Mouse (Mus musculus) cerebellum, postnatal 10 days (tissue): ENCODE measurements around the gene Dock6.
A peak's percentile ranks its signal among the peaks of the same experiment; 100 is the strongest.
"Not testable (repeated sequence)": the region's sequence is repeated elsewhere in the genome, so short reads cannot be mapped to it uniquely, and the experiment has no call there.

Experiments used
- DNase-seq, 2 experiments: peaks; one replicate each; pipeline ENCODE4 v3.0.0; 2021; ENCODE audit warnings: mixed read lengths in 2 of 2

Gene Dock6

DNA sequence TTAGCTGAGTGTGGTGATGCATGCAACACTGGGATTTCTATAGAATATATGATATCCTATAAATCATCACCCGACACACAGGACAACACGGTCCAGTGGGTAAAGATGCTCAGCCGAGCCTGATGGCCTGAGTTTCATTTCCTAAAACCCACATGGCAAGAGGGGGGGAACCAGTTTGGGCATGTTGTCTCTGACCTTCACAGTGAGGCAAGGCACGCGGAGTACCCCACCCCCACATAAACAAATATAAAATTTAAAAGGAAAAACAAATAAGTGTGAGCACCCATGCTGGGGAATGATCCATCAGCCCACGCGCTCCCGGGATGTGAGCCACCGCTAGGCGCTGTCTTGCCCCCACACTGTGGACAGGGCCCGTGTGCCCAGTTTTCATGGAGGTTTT lies 45.5 kb downstream of the Dock6 start:
- DNase-seq, result no peak

DNA sequence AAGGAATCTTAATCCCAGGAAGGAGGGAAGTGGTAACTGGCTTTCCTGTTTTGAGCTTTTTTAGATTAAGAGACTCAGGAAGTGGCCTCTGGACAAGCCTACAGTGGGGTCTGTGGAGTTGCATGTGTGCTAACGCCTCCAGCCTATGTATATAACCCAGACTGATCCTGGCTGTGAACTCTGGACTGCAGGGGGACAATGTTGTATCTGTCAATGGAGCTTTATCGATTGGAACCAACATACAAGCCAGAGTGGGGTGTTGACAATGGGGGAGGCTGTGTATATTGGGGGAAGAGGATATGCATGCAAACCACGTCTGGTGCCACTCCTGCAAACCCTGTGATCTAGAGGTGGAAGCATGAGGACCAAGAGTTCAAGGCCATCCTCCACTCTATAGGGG lies 46.1 kb downstream of the Dock6 start:
- no peak for DNase-seq

DNA sequence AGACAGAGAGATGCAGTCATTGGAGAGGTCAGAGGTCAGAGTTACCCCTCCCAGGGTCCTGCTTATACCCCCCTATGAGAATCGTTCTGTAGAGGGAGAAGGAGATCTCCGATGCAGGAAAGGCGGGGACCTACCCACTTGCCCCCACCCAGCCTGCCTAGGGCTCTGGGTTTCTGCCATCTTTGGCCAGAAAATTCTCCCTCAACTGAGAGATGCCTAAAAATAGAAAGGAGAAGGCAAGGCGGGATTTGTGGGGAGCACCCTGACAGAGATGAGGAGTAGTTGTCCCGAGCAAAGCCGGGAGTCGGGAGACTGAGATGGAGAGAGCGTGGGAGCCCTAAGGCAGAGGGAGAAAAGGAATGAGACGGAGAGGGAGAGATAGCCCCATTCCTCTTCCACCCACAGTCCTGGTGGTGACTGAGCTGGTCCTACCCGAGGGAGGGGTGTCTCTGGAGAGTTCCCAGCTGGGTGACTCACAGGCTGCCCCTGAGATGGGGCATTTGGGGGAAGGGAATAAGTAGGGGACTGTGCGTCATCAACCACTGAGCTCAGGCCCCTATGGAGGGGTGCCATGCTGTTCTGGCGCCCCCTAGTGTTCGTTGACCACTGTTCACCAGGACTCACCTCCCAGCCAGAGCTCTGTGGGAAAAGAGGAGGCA lies 48.3 kb downstream of the Dock6 start:
- DNase-seq, result peak; percentile 91 to 92

DNA sequence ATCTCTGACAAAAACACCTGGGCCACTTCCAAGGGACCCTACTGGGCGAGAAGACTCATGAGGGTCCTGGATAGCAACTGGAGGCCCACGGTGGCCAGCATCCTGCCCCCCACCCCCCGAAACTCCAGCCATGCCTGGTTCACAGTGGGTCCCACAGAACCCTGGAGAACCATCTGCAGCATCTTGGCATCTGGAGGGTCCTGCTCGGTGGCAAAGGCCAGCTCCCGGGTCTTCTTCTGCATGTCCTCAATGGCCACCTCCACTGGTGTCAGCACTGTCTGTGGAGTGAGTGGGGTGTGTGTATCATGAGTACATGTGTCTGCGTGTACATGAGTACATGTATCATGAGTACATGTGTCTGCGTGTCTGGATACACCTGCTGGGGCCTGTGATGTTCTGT lies 50.8 kb downstream of the Dock6 start:
- no peak for DNase-seq

DNA sequence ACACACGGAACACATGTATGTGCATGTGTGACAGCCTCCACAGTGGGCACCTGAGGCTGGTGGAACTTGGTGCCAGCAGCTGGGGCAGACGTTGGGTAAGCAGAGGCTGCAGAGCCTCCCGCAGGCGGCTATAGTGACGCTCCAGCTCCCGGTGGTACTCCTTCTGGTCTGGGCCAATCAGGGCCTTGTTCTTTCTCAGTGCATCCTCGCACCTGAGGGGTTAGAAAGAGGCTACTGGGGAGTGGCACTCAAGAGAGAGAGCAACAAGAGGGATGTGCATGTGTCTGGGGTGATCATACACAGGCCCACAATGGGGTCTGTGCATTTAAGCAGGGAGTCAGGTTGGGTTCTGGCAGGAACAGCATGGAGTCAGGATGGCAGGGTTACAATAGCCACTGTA lies 51.3 kb downstream of the Dock6 start:
- no peak for DNase-seq

DNA sequence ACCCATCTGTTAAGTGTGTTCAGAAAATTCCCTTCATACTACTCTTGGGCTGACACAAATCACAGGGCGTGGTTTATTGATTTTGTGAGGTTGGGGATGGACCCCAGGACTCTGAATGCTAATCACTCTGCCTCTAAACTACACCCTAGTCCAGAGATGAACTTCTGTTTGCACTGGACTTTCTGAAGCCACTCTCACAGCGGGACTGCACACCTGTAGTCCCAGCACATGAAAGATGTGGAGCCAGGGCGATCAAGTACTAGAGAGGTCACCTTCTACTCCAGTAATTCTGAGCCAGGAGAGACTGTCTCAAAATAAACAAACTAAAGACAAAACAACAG lies 53.5 kb downstream of the Dock6 start:
- no peak for DNase-seq

- peak; percentile 81 to 82 for DNase-seq
Observed at GRCm38 (mm10) chr9:21798345-21799009, 54.0 kb downstream of the Dock6 start, which contains the start of gene Kank2. TSS of gene Kank2 (minus strand) at chr9:21798744.

DNA sequence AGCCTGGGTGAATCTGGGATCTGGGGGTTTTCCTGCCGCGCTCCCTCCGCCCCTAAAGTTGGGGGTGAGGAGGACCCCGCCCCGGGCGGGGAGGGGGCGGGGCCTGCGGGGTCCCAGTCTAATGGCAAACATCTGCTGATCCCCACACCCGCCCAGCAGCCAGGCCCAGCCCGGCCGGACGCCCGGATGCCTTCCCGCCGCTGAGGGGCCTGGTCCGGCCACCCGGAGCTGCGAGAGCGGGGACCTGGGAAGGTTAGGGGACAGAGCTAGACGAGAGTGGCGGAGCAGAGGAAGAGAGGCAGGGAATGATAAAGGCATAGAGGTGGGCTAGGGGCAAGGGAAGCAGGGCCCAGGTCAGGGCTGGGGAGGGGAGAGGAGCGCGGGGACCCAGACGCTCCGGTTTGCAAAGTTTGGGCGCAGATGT lies 54.5 kb downstream of the Dock6 start:
- DNase-seq, result peak; percentile 41 to 48

DNA sequence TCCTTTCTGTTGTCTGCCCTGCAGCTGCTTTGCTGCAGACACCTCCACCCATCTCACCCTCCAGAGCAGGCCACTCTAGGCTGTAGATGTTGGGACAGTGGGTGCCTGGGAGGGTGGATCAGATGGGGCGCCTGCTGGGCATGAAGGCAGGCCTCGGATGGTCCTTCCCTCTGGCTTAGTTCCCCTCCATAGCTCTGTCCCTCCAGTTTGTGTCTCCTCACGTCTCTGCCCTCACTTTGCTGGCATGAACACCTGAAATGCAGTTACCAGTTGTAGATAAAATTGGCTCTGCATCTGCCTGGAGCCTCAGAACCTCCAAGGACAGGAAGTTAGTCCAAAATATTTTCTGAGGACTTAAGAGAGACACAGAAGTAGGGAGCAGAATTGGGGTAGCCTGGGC lies 55.5 kb downstream of the Dock6 start:
- no peak for DNase-seq

GRCm38 (mm10) chr9:21796259-21796658 lies 56.2 kb downstream of the Dock6 start:
- peak; percentile 24 to 27 for DNase-seq

GRCm38 (mm10) chr9:21795579-21795978 lies 56.9 kb downstream of the Dock6 start:
- peak in 1 of 2 experiments; percentile 17 for DNase-seq

GRCm38 (mm10) chr9:21794925-21795324 lies 57.5 kb downstream of the Dock6 start:
- peak; percentile 62 to 65 for DNase-seq

DNA sequence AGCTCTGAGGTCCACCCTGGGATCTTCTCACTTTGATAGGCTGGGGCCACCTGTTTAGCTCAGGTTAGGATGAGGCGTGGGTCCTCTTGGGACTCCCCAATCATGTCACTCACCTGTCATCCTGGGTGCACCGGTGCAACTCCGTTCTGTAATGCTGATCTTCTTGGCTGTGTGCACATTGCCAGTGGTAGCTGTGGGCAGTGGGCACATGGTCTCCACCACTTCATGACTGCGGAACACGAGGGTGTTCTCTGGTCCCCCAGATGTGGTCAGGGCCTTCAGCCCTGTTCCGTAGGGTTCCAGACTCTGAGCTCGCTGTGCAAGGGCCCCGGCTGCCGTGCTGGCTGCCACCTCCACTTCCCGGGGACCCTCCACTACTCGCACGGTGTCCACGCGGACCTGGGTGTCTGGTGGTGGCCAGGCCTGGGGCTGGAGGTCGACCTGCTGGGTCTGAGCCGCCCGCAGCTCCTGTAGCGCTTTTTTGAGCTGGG lies 58.0 kb downstream of the Dock6 start:
- DNase-seq, result peak in 1 of 2 experiments; percentile 21

DNA sequence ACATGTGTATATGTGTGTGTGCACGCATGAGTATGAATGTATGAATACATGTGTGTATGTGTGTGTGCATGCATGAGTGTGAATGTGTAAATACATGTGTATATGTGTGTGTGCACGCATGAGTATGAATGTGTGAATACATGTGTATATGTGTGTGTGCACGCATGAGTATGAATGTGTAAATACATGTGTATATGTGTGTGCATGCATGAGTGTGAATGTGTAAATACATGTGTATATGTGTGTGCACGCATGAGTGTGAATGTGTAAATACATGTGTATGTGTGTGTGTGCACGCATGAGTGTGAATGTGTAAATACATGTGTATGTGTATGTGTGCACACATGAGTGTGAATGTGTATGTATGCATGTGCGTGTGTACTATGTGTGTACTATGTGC lies 58.9 kb downstream of the Dock6 start:
- not testable (repeated sequence) for DNase-seq

DNA sequence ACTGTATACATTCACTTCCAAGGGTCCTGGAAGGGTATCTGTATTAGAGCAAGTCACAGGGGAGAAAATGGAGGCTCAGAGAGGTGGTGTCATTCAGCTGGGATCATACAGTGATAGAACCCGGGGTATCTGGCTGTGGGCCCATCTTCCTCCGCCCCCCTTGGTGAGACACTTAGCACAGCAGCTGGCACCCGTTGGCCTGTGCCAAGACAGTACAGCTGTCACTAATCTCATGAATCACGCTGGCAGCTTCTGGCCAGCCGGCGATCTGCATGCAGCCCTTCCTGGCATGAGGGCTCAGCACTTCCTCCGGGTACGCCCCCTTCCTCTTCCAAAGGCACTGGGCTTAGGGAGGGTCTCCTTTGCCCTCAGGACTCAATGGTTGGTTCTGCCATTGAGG lies 59.8 kb downstream of the Dock6 start:
- peak; percentile 86 to 88 for DNase-seq

- peak; percentile 53 to 56 for DNase-seq
Observed at GRCm38 (mm10) chr9:21791861-21792260, 60.6 kb downstream of the Dock6 start.

GRCm38 (mm10) chr9:21788234-21788633 lies 64.2 kb downstream of the Dock6 start:
- no peak for DNase-seq

GRCm38 (mm10) chr9:21787654-21788053 lies 64.8 kb downstream of the Dock6 start:
- DNase-seq, result no peak

DNA sequence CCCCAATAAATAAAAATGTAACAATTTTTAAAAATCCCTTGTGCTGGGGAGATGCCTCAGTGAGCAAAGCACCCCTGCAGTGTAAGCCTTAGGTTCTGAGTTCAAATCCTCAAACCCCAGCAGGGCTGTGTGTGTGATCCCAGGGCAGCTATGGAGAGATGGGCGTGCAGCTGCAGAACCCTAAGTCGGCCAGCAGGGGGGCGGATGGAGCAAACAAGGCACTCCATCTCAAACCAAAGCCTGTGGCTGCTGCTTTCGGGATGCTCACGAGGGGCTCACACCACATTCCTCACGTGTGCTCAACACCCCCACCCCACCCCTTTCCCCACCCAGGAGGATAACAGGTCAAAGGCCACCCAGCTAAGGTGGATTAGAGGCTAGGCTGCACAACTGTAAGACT lies 65.5 kb downstream of the Dock6 start:
- peak; percentile 80 to 81 for DNase-seq

- not testable (repeated sequence) for DNase-seq
Observed at GRCm38 (mm10) chr9:21786309-21786708, 66.1 kb downstream of the Dock6 start.

DNA sequence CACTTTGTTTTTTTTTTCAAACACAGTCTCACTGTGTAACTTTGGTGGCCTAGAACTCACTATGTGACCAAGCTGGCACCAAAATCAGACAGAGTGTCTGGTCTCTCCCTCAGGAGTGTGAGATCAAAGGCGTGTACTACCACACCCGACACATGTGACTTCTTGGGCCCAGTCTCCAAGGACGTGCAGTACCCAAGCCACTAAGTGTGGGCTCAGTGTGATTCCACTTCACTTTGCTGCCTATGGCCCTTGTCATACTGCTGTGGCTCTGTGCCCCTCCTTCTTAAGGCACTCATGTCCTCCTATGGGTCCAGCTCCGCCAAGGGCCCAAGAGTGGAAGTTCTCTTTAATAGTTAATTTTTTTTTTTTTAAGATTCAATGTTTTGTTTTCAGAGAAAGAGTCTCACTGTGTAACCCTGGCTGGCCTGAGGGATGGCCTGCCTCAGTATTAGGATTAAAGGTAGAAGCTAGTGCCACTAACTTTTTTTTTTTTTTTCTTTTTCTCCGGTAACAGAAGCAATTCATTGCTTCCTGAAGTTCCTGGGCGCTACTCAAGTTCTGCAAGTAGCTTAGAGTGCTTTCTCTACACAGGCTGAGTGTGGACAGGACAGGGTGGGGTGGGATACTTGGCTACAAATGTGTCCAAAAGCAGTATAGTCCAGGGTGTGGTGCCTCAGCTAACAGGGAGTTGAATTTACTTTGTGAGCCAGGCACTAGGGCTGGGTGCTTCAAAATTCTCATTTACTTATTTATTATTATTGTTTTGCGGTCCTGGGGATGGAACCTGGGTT lies 67.7 kb downstream of the Dock6 start:
- no peak for DNase-seq

GRCm38 (mm10) chr9:21781657-21782468 lies 70.6 kb downstream of the Dock6 start:
- peak in 1 of 2 experiments; percentile 39 for DNase-seq

DNA sequence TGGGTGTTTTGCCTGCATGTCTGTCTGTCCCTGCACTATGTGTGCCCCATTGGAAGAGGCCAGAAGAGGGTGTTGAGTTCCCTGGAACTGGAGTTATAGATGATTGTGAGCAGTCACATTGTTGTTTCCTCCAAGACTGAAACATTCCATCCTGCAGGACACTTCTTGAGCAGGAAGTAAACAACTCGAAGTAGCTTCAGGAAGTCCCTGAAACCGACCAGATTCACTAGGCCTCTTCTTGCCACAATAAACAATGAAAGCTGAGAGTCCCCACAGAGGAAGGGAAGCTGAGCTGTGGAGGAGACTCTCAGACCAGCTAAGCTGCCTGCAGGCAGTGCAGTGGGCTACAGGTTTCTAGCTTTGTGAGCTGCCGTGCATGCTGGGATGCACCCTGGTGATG lies 74.7 kb downstream of the Dock6 start:
- DNase-seq, result no peak
